Mouse (Mus musculus) heart, postnatal 0 days (tissue): Measurements from ENCODE around the gene Clec2l. TPM values are rescaled to one million over a fixed set of nuclear protein-coding genes. Genes with fewer than 3 reads are reported as not detected.

Experiments
- ATAC-seq: fragments of 200-750 bp; cut with Nextera tagmentation; 2 replicates; pipeline ENCODE4 v1.8.0; 2017; ENCODE audit warnings: low read depth, moderate number of reproducible peaks, moderate library complexity; ENCODE audit not compliant: insufficient read depth
- DNase-seq: peaks from one replicate; pipeline ENCODE4 v3.0.0-alpha.2; 2016; ENCODE audit warnings: low spot score
- H3K27ac ChIP-seq: fragments of 300-500 bp; sonication (generic); 2 replicates; pipeline ENCODE4 v1.5.1; 2014; ENCODE audit warnings: low read depth, mild to moderate bottlenecking
- H3K27me3 ChIP-seq: fragments of 300-500 bp; sonication (generic); 2 replicates; pipeline ENCODE4 v1.6.1; 2014; ENCODE audit warnings: low read length, mixed read lengths; ENCODE audit not compliant: control insufficient read depth, insufficient read depth
- H3K36me3 ChIP-seq: fragments of 300-500 bp; sonication (generic); replicated peaks from 2 replicates; pipeline ENCODE4 v1.6.1; 2014; ENCODE audit warnings: low read length, mixed read lengths; ENCODE audit not compliant: control insufficient read depth, insufficient read depth
- H3K4me1 ChIP-seq: fragments of 300-500 bp; sonication (generic); 2 replicates; pipeline ENCODE4 v1.6.1; 2014; ENCODE audit warnings: antibody characterized with exemption; ENCODE audit not compliant: control insufficient read depth, insufficient read depth
- H3K4me2 ChIP-seq: fragments of 300-500 bp; sonication (generic); 2 replicates; pipeline ENCODE4 v1.6.1; 2014; ENCODE audit warnings: low read depth, mild to moderate bottlenecking, low read length, moderate library complexity
- H3K4me3 ChIP-seq: fragments of 300-500 bp; sonication (generic); 2 replicates; pipeline ENCODE4 v1.5.1; 2014; ENCODE audit warnings: low read depth, low read length
- H3K9ac ChIP-seq: fragments of 300-500 bp; sonication (generic); replicated peaks from 2 replicates; pipeline ENCODE4 v1.6.1; 2014; ENCODE audit warnings: low read depth, low read length, mixed read lengths
- H3K9me3 ChIP-seq: fragments of 300-500 bp; sonication (generic); replicated peaks from 2 replicates; pipeline ENCODE4 v1.6.1; 2016; ENCODE audit warnings: low read length; ENCODE audit not compliant: control insufficient read depth
- CTCF ChIP-seq: IDR thresholded peaks from 2 replicates; pipeline ENCODE4 v1.5.1; 2016; ENCODE audit warnings: antibody characterized with exemption, control low read depth, low read depth
- EP300 ChIP-seq: IDR thresholded peaks from 2 replicates; pipeline ENCODE4 v1.6.1; 2016; ENCODE audit warnings: antibody characterized with exemption, low read depth
- WGBS: fragments of 180-500 bp; shearing (Covaris S2); extraction: QIAGEN DNeasy Blood & Tissue Kit; methylation state at CpG from one replicate; pipeline ENCODE4 v1.1.7; 2014; 5-methylcytosine and 5-hydroxymethylcytosine counted together
- polyA plus RNA-seq: library from polyadenylated mRNA; unstranded; fragments of >200 nt; fragmentation: Nextera tagmentation; extraction: Ambion mirVana; gene quantifications from 2 replicates; pipeline ENCODE4 v1.2.1, GENCODE M21; 2015
- total RNA-seq: library from RNA; depleted of rRNA; stranded (reverse); fragments of >200 nt; gene quantifications from 2 replicates; pipeline ENCODE4 v1.2.3, GENCODE M21; 2014; ENCODE audit warnings: low replicate concordance

Gene Clec2l
- total and polyA plus RNA-seq, 2 experiments from 2014 or later = 1.2 to 3.4 TPM

DNA sequence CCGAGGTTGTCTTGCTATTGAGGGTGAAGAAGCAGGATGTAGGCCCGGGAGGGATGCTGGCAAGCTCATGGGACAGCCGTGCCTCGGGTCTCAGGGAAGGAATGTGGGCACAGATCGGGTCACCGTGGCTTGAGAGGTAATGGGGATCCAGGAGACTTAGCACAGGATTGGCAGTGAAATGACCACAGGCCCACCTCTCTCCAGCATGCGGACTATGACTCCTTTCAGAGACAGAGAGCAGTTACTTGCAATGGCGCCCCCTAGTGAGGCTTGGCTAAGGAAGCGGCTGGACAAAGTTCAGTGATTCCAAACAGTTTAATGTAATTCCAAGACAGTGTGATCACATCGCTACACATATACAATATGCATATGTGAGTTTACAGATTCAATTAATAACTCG is 24.3 kb downstream of the Clec2l start:
- no peak for DNase-seq
- TF ChIP-seq EP300 (no peak), CTCF (peak; percentile 49)

GRCm38 (mm10) chr6:38688841-38689240 is 26.0 kb downstream of the Clec2l start:
- H3K4me1 ChIP-seq = no peaks in the 10 kb centered on the region

More for the DNA sequence above, 24.3 kb downstream of the Clec2l start:
- no peak overlapping the region for H3K27ac ChIP-seq
- H3K4me2 ChIP-seq = no peak overlapping the region
- no peak overlapping the region for H3K9ac ChIP-seq
- no peak overlapping the region for H3K4me3 ChIP-seq
- H3K9me3 ChIP-seq = no peaks in the 10 kb centered on the region
- no peaks in the 10 kb centered on the region for H3K27me3 ChIP-seq
- no peak for ATAC-seq
- 67% methylated on average over 11 of the region's 11 CpGs for WGBS
- H3K4me1 ChIP-seq = no peaks in the 10 kb centered on the region
- no peaks in the 10 kb centered on the region; the same call in 1 of the 2 replicates for H3K36me3 ChIP-seq

GRCm38 (mm10) chr6:38690615-38691014 is 27.7 kb downstream of the Clec2l start:
- Histone ChIP-seq H3K4me1 (no peaks in the 10 kb centered on the region), H3K9me3 (no peaks in the 10 kb centered on the region), H3K4me3 (no peak overlapping the region), H3K27ac (no peak overlapping the region), H3K9ac (no peak overlapping the region), H3K4me2 (no peak overlapping the region), H3K27me3 (no peaks in the 10 kb centered on the region), H3K36me3 (no peaks in the 10 kb centered on the region; the same call in 1 of the 2 replicates)
- ATAC-seq (no peak), DNase-seq (no peak)
- TF ChIP-seq EP300 (no peak), CTCF (no peak)
- WGBS = 85% methylated on average over 4 of the region's 4 CpGs

More at GRCm38 (mm10) chr6:38688841-38689240, 26.0 kb downstream of the Clec2l start:
- Histone ChIP-seq H3K27me3 (no peaks in the 10 kb centered on the region), H3K4me2 (no peak overlapping the region), H3K9ac (no peak overlapping the region), H3K36me3 (no peaks in the 10 kb centered on the region; the same call in 1 of the 2 replicates), H3K27ac (no peak overlapping the region), H3K9me3 (no peaks in the 10 kb centered on the region), H3K4me3 (no peak overlapping the region)
- DNase-seq (no peak), ATAC-seq (peak; percentile 53)
- 75% methylated on average over 10 of the region's 10 CpGs for WGBS
- TF ChIP-seq CTCF (no peak; the same call in 1 of the 2 replicates), EP300 (no peak)

- H3K9me3 ChIP-seq = no peaks in the 10 kb centered on the region
- no peaks in the 10 kb centered on the region for H3K27me3 ChIP-seq
- DNase-seq = no peak
- H3K4me2 ChIP-seq = no peak overlapping the region
- no peak overlapping the region for H3K9ac ChIP-seq
- WGBS = 90% methylated on average over 5 of the region's 5 CpGs
- H3K27ac ChIP-seq = no peak overlapping the region
- H3K4me1 ChIP-seq = no peaks in the 10 kb centered on the region
- TF ChIP-seq EP300 (no peak), CTCF (no peak)
- H3K36me3 ChIP-seq = peaks cover 1% of the 10 kb centered on the region; the same call in 1 of the 2 replicates
- no peak for ATAC-seq
- H3K4me3 ChIP-seq = no peak overlapping the region
Observed at GRCm38 (mm10) chr6:38691052-38691451, 28.2 kb downstream of the Clec2l start.

DNA sequence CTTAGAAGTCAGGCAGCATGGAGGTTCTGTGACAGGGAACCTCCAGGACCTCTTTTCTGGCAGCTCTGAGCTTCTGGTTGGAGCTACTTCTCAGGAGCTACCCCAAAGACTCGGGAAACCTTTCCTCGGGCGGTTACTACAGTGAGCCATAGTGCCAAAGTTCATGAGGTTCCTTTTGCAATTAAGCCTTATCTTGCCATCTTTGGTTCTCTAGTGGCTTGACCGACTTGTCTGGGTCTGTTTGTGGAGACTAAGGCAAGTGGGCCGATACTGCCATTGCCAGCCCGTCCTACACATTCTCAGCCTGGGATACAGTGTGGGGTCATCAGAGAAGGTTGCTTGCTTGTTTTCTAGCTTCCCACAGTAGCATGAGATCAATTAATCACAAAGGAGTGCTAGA is 29.7 kb downstream of the Clec2l start:
- Histone ChIP-seq H3K27me3 (no peaks in the 10 kb centered on the region), H3K4me3 (no peak overlapping the region), H3K9ac (no peak overlapping the region), H3K36me3 (peaks cover 15% of the 10 kb centered on the region), H3K9me3 (no peaks in the 10 kb centered on the region), H3K27ac (no peak overlapping the region), H3K4me2 (no peak overlapping the region), H3K4me1 (no peaks in the 10 kb centered on the region)
- ATAC-seq (no peak), DNase-seq (no peak)
- no peak for TF ChIP-seq CTCF
- TF ChIP-seq EP300 = no peak
- 90% methylated on average over 6 of the region's 6 CpGs for WGBS

GRCm38 (mm10) chr6:38695380-38696054 is 32.6 kb downstream of the Clec2l start:
- Histone ChIP-seq H3K36me3 (peaks cover 39% of the 10 kb centered on the region), H3K9ac (no peak overlapping the region), H3K9me3 (no peaks in the 10 kb centered on the region), H3K4me2 (no peak overlapping the region), H3K27ac (no peak overlapping the region), H3K4me3 (no peak overlapping the region), H3K4me1 (no peaks in the 10 kb centered on the region), H3K27me3 (no peaks in the 10 kb centered on the region)
- ATAC-seq (peak; percentile 77), DNase-seq (peak; percentile 75)
- 29% methylated on average over 9 of the region's 9 CpGs for WGBS
- TF ChIP-seq CTCF = peak; percentile 85
- no peak for TF ChIP-seq EP300
